Mouse (Mus musculus) heart, embryonic 12.5 days (tissue): ENCODE results near the gene Tmem232. TPM values are rescaled to one million over a fixed set of nuclear protein-coding genes. Genes with fewer than 3 reads are reported as not detected.
"Not testable (repeated sequence)": the region's sequence is repeated elsewhere in the genome, so short reads cannot be mapped to it uniquely, and the experiment has no call there.

ENCODE experiments used
- ATAC-seq: fragments of 200-750 bp; cut with Nextera tagmentation; 2 replicates; pipeline ENCODE4 v1.8.0; 2017; ENCODE audit warnings: moderate TSS enrichment, moderate library complexity; ENCODE audit not compliant: insufficient number of reproducible peaks, low FRiP score
- H3K27ac ChIP-seq: fragments of 300-500 bp; sonication (generic); 2 replicates; pipeline ENCODE4 v1.5.1; 2016; ENCODE audit warnings: mild to moderate bottlenecking, moderate library complexity; ENCODE audit not compliant: poor library complexity, severe bottlenecking
- H3K27me3 ChIP-seq: fragments of 300-500 bp; sonication (generic); replicated peaks from 2 replicates; pipeline ENCODE4 v1.6.1; 2016; ENCODE audit warnings: mild to moderate bottlenecking, moderate library complexity
- H3K36me3 ChIP-seq: fragments of 300-500 bp; sonication (generic); 2 replicates; pipeline ENCODE4 v1.6.1; 2016; ENCODE audit warnings: mild to moderate bottlenecking, moderate library complexity
- H3K4me1 ChIP-seq: fragments of 300-500 bp; sonication (generic); replicated peaks from 2 replicates; pipeline ENCODE4 v1.6.1; 2016; ENCODE audit warnings: mild to moderate bottlenecking
- H3K4me2 ChIP-seq: fragments of 300-500 bp; sonication (generic); 2 replicates; pipeline ENCODE4 v1.6.1; 2016; ENCODE audit warnings: mild to moderate bottlenecking, moderate library complexity
- H3K4me3 ChIP-seq: fragments of 300-500 bp; sonication (generic); 2 replicates; pipeline ENCODE4 v1.5.1; 2016; ENCODE audit warnings: mild to moderate bottlenecking
- H3K9ac ChIP-seq: fragments of 300-500 bp; sonication (generic); 2 replicates; pipeline ENCODE4 v1.6.1; 2016; ENCODE audit warnings: mild to moderate bottlenecking, moderate library complexity
- H3K9me3 ChIP-seq: fragments of 300-500 bp; sonication (generic); replicated peaks from 2 replicates; pipeline ENCODE4 v1.6.1; 2016; ENCODE audit warnings: mild to moderate bottlenecking, moderate library complexity
- WGBS: fragments of 180-500 bp; shearing (Covaris S2); methylation state at CpG from one replicate; pipeline ENCODE4 v1.1.7; 2016; 5-methylcytosine and 5-hydroxymethylcytosine counted together
- polyA plus RNA-seq: library from polyadenylated mRNA; unstranded; fragments of >200 nt; fragmentation: Nextera tagmentation; extraction: Ambion mirVana; gene quantifications from 2 replicates; pipeline ENCODE4 v1.2.1, GENCODE M21; 2016

Gene Tmem232
- polyA plus RNA-seq, 1 experiment from 2014 or later, result 0.17 TPM

GRCm38 (mm10) chr17:65532381-65532780 is 8.2 kb downstream of the Tmem232 start:
- not testable (repeated sequence) for H3K9ac ChIP-seq, H3K9me3 ChIP-seq, H3K36me3 ChIP-seq, H3K4me1 ChIP-seq, H3K4me3 ChIP-seq, ATAC-seq, H3K27ac ChIP-seq, H3K4me2 ChIP-seq, H3K27me3 ChIP-seq

- Histone ChIP-seq H3K9ac (no peak overlapping the region), H3K4me3 (no peak overlapping the region), H3K27me3 (no peaks in the 10 kb centered on the region), H3K27ac (0 out of 2 replicates have a peak overlapping the region, but pooled peaks have one; percentile 51), H3K4me1 (peaks cover 5% of the 10 kb centered on the region; the same call in 1 of the 2 replicates), H3K4me2 (no peak overlapping the region), H3K36me3 (no peaks in the 10 kb centered on the region), H3K9me3 (no peaks in the 10 kb centered on the region)
- WGBS, result 49% methylated on average over 5 of the region's 5 CpGs
- peak; percentile 57 for ATAC-seq
Observed at GRCm38 (mm10) chr17:65527529-65527928, 13.1 kb downstream of the Tmem232 start.

- no peak for ATAC-seq
- H3K27me3 ChIP-seq, result no peaks in the 10 kb centered on the region
- WGBS, result 83% methylated on average over 3 of the region's 3 CpGs
- H3K27ac ChIP-seq, result no peak overlapping the region
- H3K36me3 ChIP-seq, result no peaks in the 10 kb centered on the region
- no peak overlapping the region for H3K9ac ChIP-seq
- H3K4me1 ChIP-seq, result no peaks in the 10 kb centered on the region
- no peak overlapping the region for H3K4me3 ChIP-seq
- no peaks in the 10 kb centered on the region for H3K9me3 ChIP-seq
- no peak overlapping the region for H3K4me2 ChIP-seq
Observed at GRCm38 (mm10) chr17:65513517-65513916, 27.1 kb downstream of the Tmem232 start.

- H3K9me3 ChIP-seq, result no peaks in the 10 kb centered on the region
- ATAC-seq, result no peak
- 0 out of 2 replicates have a peak overlapping the region, but pooled peaks have one; percentile 5 for H3K4me2 ChIP-seq
- no peaks in the 10 kb centered on the region for H3K27me3 ChIP-seq
- H3K4me3 ChIP-seq, result no peak overlapping the region
- no peaks in the 10 kb centered on the region for H3K4me1 ChIP-seq
- no peaks in the 10 kb centered on the region for H3K36me3 ChIP-seq
- H3K27ac ChIP-seq, result no peak overlapping the region
- H3K9ac ChIP-seq, result no peak overlapping the region
- WGBS, result 57% methylated on average over 10 of the region's 10 CpGs
Observed at GRCm38 (mm10) chr17:65484654-65485053, 55.9 kb downstream of the Tmem232 start.

- Histone ChIP-seq H3K27ac (no peak overlapping the region), H3K9me3 (no peaks in the 10 kb centered on the region), H3K4me1 (no peaks in the 10 kb centered on the region), H3K36me3 (no peaks in the 10 kb centered on the region), H3K4me3 (no peak overlapping the region), H3K27me3 (no peaks in the 10 kb centered on the region), H3K9ac (no peak overlapping the region), H3K4me2 (no peak overlapping the region)
- ATAC-seq, result no peak
- 86% methylated on average over 10 of the region's 10 CpGs for WGBS
Observed at GRCm38 (mm10) chr17:65476747-65477146, 63.8 kb downstream of the Tmem232 start.

GRCm38 (mm10) chr17:65450818-65451217 is 89.8 kb downstream of the Tmem232 start:
- Histone ChIP-seq H3K9ac (no peak overlapping the region), H3K4me1 (0 out of 2 replicates have a peak, but pooled peaks cover 2% of the 10 kb centered on the region), H3K27me3 (no peaks in the 10 kb centered on the region), H3K4me2 (no peak overlapping the region), H3K36me3 (no peaks in the 10 kb centered on the region), H3K9me3 (peaks cover 3% of the 10 kb centered on the region; the same call in 1 of the 2 replicates), H3K4me3 (no peak overlapping the region), H3K27ac (no peak overlapping the region)
- no peak for ATAC-seq

GRCm38 (mm10) chr17:65437906-65438305 is 102.7 kb downstream of the Tmem232 start:
- not testable (repeated sequence) for H3K4me2 ChIP-seq, H3K4me3 ChIP-seq, H3K9ac ChIP-seq, H3K27ac ChIP-seq, H3K4me1 ChIP-seq, ATAC-seq, H3K36me3 ChIP-seq, H3K27me3 ChIP-seq, H3K9me3 ChIP-seq
- WGBS, result 86% methylated on average over 12 of the region's 12 CpGs

- ATAC-seq, result no peak
- Histone ChIP-seq H3K4me3 (no peak overlapping the region), H3K4me1 (no peaks in the 10 kb centered on the region), H3K9me3 (no peaks in the 10 kb centered on the region), H3K36me3 (no peaks in the 10 kb centered on the region), H3K27ac (no peak overlapping the region), H3K9ac (no peak overlapping the region), H3K4me2 (no peak overlapping the region), H3K27me3 (no peaks in the 10 kb centered on the region)
Observed at GRCm38 (mm10) chr17:65419124-65419523, 121.5 kb downstream of the Tmem232 start.

- H3K9me3 ChIP-seq, result no peaks in the 10 kb centered on the region
Observed at GRCm38 (mm10) chr17:65405309-65405708, 135.3 kb downstream of the Tmem232 start.

GRCm38 (mm10) chr17:65400914-65401313 is 139.7 kb downstream of the Tmem232 start:
- 79% methylated on average over 1 of the region's 1 CpGs for WGBS
- ATAC-seq, result no peak
- Histone ChIP-seq H3K4me1 (no peaks in the 10 kb centered on the region), H3K4me3 (no peak overlapping the region), H3K36me3 (no peaks in the 10 kb centered on the region), H3K27ac (no peak overlapping the region), H3K9ac (no peak overlapping the region), H3K27me3 (no peaks in the 10 kb centered on the region), H3K9me3 (no peaks in the 10 kb centered on the region), H3K4me2 (no peak overlapping the region)

More at GRCm38 (mm10) chr17:65405309-65405708, 135.3 kb downstream of the Tmem232 start:
- H3K4me2 ChIP-seq, result no peak overlapping the region
- WGBS, result 51% methylated on average over 9 of the region's 9 CpGs
- H3K4me1 ChIP-seq, result no peaks in the 10 kb centered on the region
- H3K27me3 ChIP-seq, result no peaks in the 10 kb centered on the region
- no peaks in the 10 kb centered on the region for H3K36me3 ChIP-seq
- no peak overlapping the region for H3K9ac ChIP-seq
- no peak for ATAC-seq
- H3K4me3 ChIP-seq, result no peak overlapping the region
- no peak overlapping the region for H3K27ac ChIP-seq

- Histone ChIP-seq H3K4me3 (no peak overlapping the region), H3K36me3 (no peaks in the 10 kb centered on the region), H3K9me3 (0 out of 2 replicates have a peak, but pooled peaks cover 3% of the 10 kb centered on the region), H3K27ac (no peak overlapping the region), H3K4me1 (no peaks in the 10 kb centered on the region), H3K4me2 (no peak overlapping the region), H3K9ac (no peak overlapping the region), H3K27me3 (no peaks in the 10 kb centered on the region)
- WGBS, result 74% methylated on average over 9 of the region's 9 CpGs
- ATAC-seq, result no peak
Observed at GRCm38 (mm10) chr17:65384411-65384962, 156.1 kb downstream of the Tmem232 start.
